Mouse (Mus musculus) retina, adult 2 months (tissue): ENCODE results near the gene Gtdc1.
A peak's percentile ranks its signal among the peaks of the same experiment; 100 is the strongest.

Experiments used
- DNase-seq: peaks from one replicate; pipeline ENCODE4 v3.0.0-alpha.2; 2012; ENCODE audit warnings: low read depth, low spot score

Gene Gtdc1

DNA sequence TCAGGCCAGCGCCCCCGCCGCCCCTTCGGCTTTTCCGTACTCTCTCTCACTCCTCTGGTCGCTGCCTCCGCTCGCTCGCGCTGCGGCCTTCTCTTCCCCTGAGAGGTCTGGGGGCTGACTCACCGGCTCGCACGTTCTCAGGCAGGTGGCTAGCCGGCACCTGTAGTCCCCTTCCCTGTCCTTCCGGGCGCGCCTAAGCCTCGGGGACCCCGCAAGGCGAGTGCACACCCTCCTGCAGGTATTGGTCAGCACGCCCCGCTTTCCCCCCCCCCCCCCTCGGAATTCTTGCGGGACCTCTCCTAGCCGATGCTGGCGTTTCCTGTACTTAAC lies at the start of gene Gtdc1:
Gene Gtdc1 (minus strand): TSS at position 176 of the 330 bp plus-strand sequence.
- no peak for DNase-seq

DNA sequence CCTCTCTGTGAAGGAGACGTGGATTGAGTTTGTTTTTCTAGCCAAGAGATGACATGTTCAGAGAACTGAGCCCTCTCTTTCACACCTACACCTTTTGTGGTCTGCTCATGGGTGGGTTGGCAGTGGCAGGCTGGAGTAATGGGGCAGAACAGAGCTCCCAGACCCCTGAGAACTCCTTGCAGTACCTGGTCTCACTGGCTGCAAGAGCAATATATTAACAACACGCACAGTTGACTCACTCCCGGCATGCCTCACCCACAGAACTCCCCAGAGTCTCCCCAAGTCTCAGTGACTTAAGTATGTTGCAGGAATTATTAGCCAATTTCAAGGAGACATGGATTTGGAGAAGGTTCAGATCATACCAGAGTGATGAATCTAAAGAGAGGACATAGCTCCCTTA lies 49.6 kb upstream of the Gtdc1 start:
- no peak for DNase-seq

DNA sequence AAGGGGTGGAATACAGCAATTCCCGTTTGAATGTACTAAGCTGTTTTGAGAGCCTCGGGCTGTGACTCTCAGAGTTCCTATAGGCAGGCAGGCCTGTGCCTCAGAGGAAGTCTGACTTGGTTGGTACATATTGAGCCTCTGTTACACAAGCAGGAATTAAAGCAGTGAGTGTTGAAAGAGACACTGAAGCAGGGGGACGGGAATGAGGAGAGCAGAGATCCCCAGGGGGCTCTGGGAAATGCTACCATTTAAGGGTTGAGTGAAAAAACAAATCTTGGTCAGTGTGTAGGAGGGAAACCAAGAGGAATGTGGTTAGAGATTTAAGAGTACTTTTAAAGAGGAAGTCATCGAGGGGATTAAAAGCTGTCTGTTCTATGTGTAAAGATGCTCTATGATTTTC lies 49.0 kb upstream of the Gtdc1 start:
- no peak for DNase-seq

DNA sequence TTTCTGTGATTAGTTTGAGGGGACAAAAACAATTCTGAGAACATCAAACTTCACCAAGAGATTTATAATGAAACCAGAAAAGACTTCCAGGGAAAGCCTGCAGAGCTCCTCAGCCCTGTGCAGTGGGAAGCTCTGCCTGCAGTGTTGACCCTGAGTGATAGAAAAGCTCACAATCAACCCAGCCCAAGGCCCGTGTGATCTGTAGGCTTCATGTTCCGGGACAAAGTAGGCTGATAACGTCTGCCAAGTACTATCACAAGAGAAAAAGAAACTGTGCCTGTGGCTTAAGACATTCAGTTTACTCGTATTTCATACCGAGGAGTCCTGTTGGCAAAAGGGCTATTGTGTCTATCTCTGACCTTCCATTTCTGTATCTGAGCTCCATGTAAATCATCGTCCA lies 46.4 kb upstream of the Gtdc1 start:
- no peak for DNase-seq

DNA sequence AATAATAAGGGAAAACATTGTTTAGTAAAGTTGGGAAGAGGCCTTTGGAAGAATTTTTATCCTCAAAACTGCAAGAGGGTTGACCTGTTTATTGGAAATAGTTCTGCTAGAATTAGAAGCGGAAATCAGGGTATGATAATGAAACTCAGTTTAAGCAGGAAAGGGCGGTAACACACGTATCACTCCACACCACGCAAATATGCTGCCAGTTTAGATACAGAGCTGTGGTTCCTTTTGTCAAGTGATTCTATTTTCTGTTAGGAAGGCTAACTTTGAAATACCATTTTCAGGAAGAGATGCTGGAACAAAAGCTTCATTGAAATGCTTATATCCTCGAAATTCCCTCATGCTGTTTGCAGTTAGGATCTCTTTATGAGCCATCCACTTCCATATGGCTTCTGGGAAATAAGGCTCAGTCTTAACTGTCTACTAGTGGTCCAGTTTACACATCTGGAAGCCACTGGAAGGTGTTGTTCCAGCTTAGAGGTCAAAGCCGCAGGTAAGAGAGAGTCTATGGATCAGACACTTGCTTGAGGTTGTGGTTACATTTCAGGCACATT lies 42.7 kb upstream of the Gtdc1 start:
- DNase-seq = no peak

DNA sequence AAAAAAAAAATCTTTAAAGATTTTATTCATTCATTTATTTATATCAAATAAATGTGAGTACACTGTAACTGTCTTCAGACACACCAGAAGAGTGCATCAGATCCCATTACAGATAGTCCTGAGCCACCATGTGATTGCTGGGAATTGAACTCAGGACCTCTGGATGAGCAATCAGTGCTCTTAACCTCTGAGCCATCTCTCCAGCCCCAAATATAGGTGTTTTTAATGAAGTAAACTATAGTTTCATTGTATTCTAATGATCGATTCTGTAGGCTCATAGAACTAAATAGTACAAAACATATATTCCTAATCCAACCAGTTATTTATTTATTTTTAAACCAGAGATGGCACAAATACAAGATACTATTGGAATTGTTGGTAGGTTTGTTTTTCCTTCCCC lies 42.2 kb upstream of the Gtdc1 start:
- DNase-seq = no peak

DNA sequence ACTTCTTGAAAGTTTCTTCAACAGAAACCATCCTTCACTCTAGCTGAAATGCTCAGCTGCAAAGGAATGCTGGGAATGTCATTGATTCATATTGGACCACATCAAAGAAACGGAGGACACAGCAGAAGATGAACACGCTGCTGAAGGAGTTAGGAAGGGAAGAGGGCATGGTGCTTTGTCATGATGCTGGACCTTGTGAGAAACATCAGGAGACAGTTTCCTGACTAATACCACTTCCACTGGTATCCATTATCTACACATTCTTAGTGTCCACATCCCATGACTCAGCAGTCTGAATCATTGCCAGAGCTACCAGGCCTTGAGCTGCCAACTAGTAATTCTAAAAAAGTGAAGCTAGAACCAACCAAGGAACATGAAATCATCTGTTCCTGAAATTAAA lies 41.8 kb upstream of the Gtdc1 start:
- no peak for DNase-seq

DNA sequence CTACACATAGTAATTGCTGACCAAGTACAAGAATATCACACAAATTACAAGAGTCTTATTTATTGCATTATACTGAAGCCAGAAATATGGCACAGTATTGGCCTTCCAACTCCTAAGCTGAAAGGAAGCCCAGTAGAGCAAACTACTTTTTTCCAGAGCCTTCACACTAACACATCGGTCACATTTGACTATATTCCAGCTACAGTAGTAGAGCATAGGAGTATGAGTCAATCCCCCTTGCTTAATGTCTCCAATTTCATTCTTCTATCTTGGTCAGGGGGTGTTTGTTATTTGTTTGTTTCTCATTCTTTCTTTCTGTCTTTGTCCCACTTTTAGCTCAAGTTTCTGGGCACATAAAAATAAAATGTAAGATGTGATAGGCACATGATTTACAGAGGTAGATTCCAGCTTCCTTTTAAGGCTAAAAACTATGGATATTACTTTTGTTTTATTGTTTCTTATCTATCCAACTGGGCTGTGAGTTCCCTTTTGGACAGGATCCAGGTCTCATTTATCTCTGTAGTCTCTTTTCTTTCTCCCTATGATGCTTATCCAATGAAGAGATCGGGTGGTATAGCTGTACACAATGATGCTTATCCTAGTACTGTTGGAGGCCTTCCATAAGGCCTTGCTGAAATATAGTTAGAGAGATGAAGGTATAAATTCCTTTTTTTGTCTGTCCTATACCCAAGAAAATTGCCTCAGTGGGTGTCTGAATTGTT lies 38.5 kb upstream of the Gtdc1 start:
- no peak for DNase-seq

DNA sequence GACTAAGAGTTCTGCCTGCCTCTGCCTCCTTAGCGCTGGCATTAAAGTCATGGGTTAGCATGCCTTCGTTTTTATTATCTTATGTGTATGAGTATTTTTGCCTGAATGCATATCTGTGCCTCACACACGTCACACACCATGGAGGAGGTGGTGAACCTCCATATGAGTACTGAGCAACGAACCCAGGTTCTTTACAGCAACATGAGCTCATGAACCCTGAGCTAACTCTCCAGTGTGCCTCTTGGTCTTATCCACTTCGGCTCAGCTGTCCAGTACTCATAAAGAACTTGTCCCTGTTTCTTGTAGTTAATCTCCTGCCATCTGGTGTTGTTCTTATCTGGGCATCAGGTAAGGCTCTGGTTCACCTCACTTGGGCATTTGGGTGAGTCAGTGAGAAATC lies 35.2 kb upstream of the Gtdc1 start:
- DNase-seq = peak; percentile 11

DNA sequence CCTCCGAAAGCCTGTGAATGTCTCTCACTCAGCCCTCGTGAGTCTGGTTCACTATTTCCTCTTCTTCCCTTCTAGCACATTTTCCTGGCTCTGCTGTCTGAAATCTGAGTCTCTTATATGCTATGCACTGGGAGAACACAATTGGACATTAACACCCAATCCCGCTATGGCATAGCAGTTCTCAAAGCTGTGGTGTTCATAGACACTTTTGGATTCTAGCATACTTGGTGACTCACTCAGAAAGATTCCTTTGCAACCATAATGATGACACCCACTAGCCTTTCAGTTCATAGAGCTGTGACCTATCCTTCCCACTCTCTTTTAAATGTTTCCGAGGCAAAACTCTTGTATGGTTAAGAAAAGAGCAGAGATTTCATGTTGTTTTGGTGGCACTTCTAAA lies 33.7 kb upstream of the Gtdc1 start:
- DNase-seq = no peak

DNA sequence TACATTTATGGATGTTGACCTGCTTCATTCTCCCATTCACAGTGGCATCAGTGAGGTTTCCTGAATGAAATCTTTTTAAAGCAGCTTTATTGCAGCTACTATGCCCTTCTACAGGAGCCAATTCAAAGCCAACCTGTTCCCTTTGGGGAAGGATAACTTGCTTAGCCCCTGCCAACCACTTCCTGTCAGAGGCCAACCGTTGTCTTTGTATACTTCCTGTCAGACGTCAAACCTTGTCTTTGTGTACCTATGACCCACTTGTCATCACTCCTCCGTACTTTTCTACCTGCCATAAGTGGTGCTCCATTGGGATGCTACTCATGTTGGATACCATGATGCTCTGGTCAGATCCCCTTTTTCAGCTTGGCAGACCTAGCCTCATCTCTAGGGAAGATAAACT lies 33.1 kb upstream of the Gtdc1 start:
- DNase-seq = no peak

DNA sequence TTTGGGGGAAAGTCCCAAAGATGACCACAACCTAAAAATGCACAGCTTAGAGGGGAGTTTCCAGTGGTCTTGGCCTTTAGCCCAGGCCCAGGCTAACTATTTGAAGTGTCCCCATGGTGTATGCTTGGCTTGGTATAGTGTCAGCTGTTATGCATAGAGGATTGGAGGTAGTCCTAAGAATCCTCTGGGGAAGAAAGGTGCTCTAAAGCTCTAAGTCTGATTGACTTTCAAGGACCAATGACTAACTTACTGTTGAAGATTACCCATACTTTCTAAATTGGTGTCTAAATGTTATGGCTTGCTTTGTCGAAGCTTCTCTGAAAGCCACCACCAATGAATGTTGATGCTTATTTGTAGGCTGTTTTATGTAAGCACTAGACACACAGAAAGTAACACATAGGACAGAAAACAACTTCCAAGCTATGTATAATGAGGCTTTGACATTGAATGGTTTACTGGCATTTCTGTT lies 29.9 kb upstream of the Gtdc1 start:
- no peak for DNase-seq

DNA sequence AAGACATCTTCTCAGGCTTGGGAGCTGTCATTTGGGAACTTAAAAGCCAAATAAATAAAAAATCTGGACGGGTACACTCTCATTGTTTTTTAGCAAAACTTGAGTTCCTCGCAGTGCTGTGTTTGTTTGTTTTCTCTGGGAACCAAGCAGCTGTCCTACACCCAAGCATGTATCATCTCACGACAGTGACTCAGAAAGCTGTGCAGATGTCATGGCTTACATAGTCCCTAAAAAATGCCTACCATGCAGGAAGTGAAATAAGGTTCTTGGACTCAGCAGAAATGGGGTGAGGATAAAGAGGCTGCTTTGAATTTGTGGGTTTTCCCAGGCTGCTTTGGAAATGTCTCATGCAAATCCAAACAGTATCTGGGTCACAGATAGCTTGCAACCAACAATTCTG lies 28.8 kb upstream of the Gtdc1 start:
- no peak for DNase-seq

DNA sequence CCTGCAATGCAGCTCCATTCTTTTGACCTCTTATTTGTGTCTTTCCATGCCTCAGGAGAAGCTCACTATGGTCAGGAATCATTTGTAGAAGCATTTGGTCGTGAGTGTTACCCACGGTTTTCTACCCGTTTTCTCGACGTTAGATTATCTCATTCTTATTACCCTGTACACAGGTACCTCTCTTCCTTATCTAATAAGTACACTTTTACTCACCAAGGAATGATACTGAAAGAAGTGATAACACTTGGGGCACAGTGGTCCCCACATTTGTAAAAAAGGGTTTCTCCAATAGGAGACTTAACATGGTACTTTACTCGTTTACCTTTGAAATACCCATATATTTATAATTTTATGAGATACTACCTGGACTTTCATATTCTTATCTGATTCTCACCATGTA lies 28.0 kb upstream of the Gtdc1 start:
- no peak for DNase-seq

DNA sequence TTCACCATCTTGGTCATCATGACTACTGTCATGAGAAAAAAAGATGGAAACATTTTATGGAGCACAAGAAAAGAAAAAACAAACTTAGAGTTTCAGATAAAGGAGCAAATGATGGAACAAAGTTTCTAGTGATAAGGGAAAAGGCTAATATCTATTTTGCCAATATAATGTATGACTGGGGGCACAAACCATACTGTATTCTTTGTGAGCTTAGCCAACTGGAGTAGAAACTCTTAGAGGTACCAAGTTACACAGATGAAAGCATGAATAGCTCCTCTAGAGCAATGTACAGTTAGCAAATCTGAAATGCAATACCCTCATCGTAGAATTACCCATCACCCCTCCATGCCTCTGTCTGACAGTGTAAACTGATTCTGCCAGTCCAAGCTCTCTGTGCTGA lies 26.7 kb upstream of the Gtdc1 start:
- DNase-seq = no peak

DNA sequence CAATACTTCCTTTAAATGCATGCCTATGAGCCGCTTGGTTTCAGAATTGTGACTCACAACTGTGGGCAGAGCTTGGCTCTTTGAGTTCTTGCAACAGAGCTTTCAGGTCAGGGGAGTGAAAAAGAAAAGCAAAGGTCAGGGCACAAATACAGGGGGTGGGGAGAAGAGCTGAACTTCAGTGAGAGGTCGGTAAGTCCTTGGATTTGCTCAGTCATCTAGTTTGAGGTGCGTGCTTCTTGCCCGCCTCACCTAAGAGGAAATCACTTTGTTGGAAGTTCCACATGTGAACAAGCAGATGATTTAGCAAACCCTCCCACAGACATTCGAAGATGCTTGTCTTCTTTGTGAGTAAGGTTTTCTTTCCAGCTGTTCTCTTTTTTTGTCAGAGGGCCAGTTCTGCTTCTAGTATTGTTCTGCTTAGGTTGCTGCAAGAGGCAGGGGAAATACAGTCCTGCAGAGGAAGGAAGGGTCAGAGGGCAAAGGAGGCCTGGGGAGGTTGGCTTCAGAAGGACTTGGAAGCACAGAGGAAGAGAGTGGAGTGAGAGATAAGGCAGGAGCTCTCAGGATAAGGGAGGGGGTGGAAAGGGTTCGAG lies 25.5 kb upstream of the Gtdc1 start:
- DNase-seq = no peak

DNA sequence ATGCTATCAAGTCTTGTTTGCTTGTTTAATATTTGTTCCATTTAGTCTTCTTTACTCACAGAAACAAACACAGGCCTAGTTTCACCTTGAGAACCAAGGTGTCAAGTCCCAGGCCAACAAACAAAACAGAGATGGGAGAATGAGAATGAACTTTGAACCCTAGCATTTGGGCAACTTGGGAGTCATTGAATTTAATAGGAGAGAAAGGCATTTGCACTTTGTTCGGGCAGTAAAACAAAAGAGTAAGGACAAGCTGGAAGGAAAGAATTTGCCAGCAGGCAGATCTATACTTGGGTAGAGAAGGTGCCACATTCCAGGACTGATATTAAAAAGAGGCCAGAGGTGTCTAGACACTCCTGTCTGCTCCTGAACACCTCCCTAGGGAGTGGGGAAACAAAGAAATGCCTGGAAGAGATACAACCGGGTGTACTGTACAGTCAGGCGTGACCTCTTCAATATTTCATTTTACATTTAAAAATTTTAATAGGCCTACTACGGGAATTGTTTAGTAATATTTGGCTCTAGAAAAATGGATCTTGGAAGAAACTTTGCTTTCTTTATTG lies 24.3 kb upstream of the Gtdc1 start:
- DNase-seq = no peak

DNA sequence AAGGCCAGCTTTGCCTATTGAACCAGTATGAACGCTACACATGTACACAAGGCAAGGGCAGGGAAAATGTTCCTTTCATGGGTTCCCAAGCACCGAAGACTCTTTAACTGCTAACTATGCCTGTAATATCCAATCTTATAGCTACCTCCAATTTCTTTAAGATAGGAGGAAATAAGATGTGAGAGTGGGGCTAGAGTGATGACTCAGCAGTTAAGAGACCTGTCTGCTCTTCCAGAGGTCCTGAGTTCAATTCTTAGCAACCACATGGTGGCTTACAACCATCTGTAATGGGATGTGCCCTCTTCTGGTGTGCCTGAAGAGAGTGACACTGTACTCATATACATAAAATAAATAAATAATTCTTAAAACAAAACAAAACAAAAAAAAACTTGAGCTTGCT lies 17.2 kb upstream of the Gtdc1 start:
- no peak for DNase-seq

DNA sequence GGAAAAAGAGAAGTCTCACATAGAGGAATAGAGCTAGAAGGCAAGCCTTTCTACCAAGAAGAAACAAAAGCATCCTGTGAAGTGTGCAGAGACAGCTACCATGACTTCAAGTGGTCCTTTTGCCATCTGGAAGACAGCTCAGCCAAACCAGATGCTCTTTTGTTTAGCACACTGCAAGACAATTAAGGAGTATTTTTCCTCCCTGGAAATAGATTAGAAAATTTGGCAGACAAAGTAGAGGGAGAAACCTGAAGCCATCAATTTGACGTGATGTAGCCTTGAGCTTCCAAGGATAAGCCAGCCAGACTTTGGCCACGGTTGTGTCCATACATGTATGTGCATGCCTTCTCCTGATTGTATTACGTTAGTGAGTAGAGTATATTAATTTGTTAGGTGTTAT lies 3.5 kb upstream of the Gtdc1 start:
- DNase-seq = no peak

DNA sequence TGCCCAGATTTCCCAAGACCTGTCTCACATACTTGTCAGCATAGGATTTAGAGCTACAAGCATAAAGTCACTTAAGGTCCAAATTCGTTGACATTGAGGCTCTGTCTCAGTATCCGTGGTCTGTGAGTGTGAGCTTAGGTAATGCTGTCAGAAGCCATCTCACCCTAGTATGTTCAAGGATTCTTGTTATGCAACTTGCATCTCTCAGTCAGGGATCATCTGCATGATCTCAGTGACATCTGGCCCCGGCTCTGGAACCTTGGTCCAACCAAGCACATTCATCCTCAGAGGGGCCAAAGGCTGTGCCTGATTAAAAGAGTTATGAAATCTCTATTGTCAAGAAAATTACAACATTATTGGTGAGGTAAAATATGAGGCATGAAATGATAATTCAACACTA lies 1.2 kb upstream of the Gtdc1 start:
- DNase-seq = no peak

DNA sequence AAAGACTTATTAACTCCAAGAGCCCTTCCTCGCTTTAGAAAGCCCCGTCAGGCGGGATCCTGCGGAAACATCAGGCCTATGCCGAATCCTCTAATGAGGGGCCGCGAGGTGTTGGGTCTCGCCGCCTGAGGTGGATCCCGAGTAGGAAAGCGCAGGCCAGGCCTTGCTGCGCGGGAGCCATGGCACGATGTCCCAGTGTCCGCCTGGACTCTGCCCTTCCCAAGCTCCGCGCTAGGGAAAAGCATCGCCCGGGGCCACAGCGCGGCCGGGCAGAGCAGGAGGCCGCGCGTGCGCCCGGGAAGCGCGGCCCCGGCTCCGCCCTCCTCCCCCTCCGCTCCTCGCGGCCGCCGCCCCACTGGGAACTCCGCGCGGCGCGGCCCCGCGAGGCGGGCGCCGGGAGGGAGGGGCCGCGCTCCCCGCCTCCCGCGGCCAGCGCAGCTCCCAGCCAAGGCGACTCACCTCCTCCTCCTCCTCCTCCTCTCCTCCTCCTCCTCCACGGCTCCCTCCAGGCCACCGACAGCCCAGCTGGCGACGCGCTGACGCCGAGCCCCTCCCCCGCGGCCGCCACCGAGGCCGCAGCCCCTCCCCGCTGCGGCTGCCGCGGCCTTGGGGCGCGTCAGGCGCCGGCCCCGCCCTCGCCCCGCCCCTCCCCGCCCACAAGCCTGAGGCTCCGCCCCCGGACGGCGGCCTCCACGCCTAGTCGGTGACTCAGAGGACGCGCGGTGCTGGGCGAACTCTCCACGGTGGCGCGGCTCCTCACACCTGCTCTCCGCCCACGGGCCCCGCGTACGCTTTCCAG lies 575 bp downstream of the Gtdc1 start:
- DNase-seq = peak; percentile 78

DNA sequence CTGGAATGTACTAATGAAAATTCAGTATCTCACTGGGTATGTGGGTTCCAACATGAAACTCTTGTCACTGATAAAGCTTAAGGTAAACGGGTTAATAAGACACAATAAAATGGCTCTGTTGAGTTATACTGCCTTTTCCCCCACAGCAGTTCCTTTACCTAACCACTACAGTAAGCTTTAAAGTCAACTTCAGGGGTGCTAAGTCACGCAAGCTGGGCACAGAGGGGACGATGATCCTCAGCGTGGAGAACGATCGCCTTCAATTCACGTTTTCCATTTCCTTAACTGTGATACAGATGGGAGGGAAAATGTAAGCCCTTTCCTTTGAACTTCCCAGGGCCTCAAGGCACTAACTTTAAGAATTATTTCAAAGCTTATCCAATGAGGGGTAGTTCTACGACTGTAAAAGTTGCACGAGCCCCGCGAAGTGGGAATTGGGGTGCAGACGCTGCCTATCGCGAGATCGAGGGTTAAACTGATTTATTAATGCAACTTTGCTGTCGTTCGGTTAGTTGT lies 1.2 kb downstream of the Gtdc1 start:
- DNase-seq = no peak
